Mouse (Mus musculus): Measurements from ENCODE around the gene Gje1. TPM values are rescaled to one million over a fixed set of nuclear protein-coding genes. Genes with fewer than 3 reads are reported as not detected.

The Gje1 gene
- not detected in 2 replicates for total RNA-seq (2014; fragmentation: Nextera tagmentation)
- total RNA-seq (2017) = 0.06 TPM in 1 of 2 replicates, not detected in the other
- polyA plus RNA-seq (2012) = not detected in 2 replicates

GRCm38 (mm10) chr10:14718114-14718513 lies at the start of gene Gje1:
Gene Gje1, minus strand, starts transcription at chr10:14718214.
- DNase-seq (ENCODE audit: low spot score) (no peak), ATAC-seq (ENCODE audit: extremely low read depth, insufficient number of reproducible peaks, low FRiP score, poor library complexity, severe bottlenecking) (no peak)
- Histone ChIP-seq H3K27me3 (ENCODE audit: insufficient read depth, low read length) (peaks cover 5% of the 10 kb centered on the region; the same call in 1 of the 2 replicates), H3K4me3 (ENCODE audit: low read depth, low read length) (no peak within 1 kb of the TSS), H3K36me3 (replicated peaks) (no peaks in the 10 kb centered on the region), H3K9me3 (replicated peaks) (no peaks in the 10 kb centered on the region), H3K4me1 (ENCODE audit: insufficient read depth, low read depth, low read length) (no peaks in the 10 kb centered on the region)
- TF ChIP-seq POLR2AphosphoS5 (IDR thresholded peaks at IDR 0.05; ENCODE audit: insufficient replicate concordance, low read depth, low read length) (no peak), CTCF (IDR thresholded peaks at IDR 0.05; ENCODE audit: low read depth, low read length) (no peak), GATA1 (IDR thresholded peaks at IDR 0.05; ENCODE audit: borderline replicate concordance, low read length) (no peak), TAL1 (conservative IDR thresholded peaks at IDR 0.05; ENCODE audit: low read depth, low read length) (no peak), GATA2 (IDR thresholded peaks at IDR 0.05; ENCODE audit: borderline replicate concordance, low read depth, low read length) (no peak)

GRCm38 (mm10) chr10:14760618-14761017 lies 42.6 kb upstream of the Gje1 start:
- Histone ChIP-seq H3K4me3 (ENCODE audit: low read depth, low read length) (no peak overlapping the region), H3K27me3 (ENCODE audit: insufficient read depth, low read length) (peaks cover 8% of the 10 kb centered on the region), H3K36me3 (replicated peaks) (no peaks in the 10 kb centered on the region), H3K9me3 (replicated peaks) (no peaks in the 10 kb centered on the region), H3K4me1 (ENCODE audit: insufficient read depth, low read depth, low read length) (no peaks in the 10 kb centered on the region)
- ATAC-seq (ENCODE audit: extremely low read depth, insufficient number of reproducible peaks, low FRiP score, poor library complexity, severe bottlenecking) (no peak), DNase-seq (ENCODE audit: low spot score) (no peak)
- TF ChIP-seq POLR2AphosphoS5 (IDR thresholded peaks at IDR 0.05; ENCODE audit: insufficient replicate concordance, low read depth, low read length) (no peak), GATA2 (IDR thresholded peaks at IDR 0.05; ENCODE audit: borderline replicate concordance, low read depth, low read length) (no peak), CTCF (IDR thresholded peaks at IDR 0.05; ENCODE audit: low read depth, low read length) (no peak), TAL1 (conservative IDR thresholded peaks at IDR 0.05; ENCODE audit: low read depth, low read length) (no peak), GATA1 (IDR thresholded peaks at IDR 0.05; ENCODE audit: borderline replicate concordance, low read length) (no peak)

- Histone ChIP-seq H3K9me3 (replicated peaks) (no peaks in the 10 kb centered on the region), H3K4me3 (ENCODE audit: low read depth, low read length) (no peak overlapping the region), H3K36me3 (replicated peaks) (no peaks in the 10 kb centered on the region), H3K4me1 (ENCODE audit: insufficient read depth, low read depth, low read length) (no peaks in the 10 kb centered on the region), H3K27me3 (ENCODE audit: insufficient read depth, low read length) (peaks cover 8% of the 10 kb centered on the region)
- DNase-seq (ENCODE audit: low spot score) (no peak), ATAC-seq (ENCODE audit: extremely low read depth, insufficient number of reproducible peaks, low FRiP score, poor library complexity, severe bottlenecking) (no peak)
- no peak for TF ChIP-seq GATA2 (IDR thresholded peaks at IDR 0.05; ENCODE audit: borderline replicate concordance, low read depth, low read length)
- no peak for TF ChIP-seq TAL1 (conservative IDR thresholded peaks at IDR 0.05; ENCODE audit: low read depth, low read length)
- TF ChIP-seq CTCF (IDR thresholded peaks at IDR 0.05; ENCODE audit: low read depth, low read length) = no peak
- TF ChIP-seq POLR2AphosphoS5 (IDR thresholded peaks at IDR 0.05; ENCODE audit: insufficient replicate concordance, low read depth, low read length) = no peak
- no peak for TF ChIP-seq GATA1 (IDR thresholded peaks at IDR 0.05; ENCODE audit: borderline replicate concordance, low read length)
These were observed 41.9 kb upstream of the Gje1 start for GRCm38 (mm10) chr10:14759665-14760558.

- DNase-seq (ENCODE audit: low spot score) = no peak
- Histone ChIP-seq H3K4me3 (ENCODE audit: low read depth, low read length) (no peak overlapping the region), H3K36me3 (replicated peaks) (no peaks in the 10 kb centered on the region), H3K9me3 (replicated peaks) (no peaks in the 10 kb centered on the region), H3K27me3 (ENCODE audit: insufficient read depth, low read length) (no peaks in the 10 kb centered on the region), H3K4me1 (ENCODE audit: insufficient read depth, low read depth, low read length) (no peaks in the 10 kb centered on the region)
- ATAC-seq (ENCODE audit: extremely low read depth, insufficient number of reproducible peaks, low FRiP score, poor library complexity, severe bottlenecking) = no peak
- TF ChIP-seq GATA1 (IDR thresholded peaks at IDR 0.05; ENCODE audit: borderline replicate concordance, low read length) = no peak
- TF ChIP-seq TAL1 (conservative IDR thresholded peaks at IDR 0.05; ENCODE audit: low read depth, low read length) = no peak
- TF ChIP-seq CTCF (IDR thresholded peaks at IDR 0.05; ENCODE audit: low read depth, low read length) = no peak
These were observed 16.3 kb upstream of the Gje1 start for GRCm38 (mm10) chr10:14734285-14734684.

GRCm38 (mm10) chr10:14725671-14726070 lies 7.7 kb upstream of the Gje1 start:
- Histone ChIP-seq H3K27me3 (ENCODE audit: insufficient read depth, low read length) (no peaks in the 10 kb centered on the region), H3K36me3 (replicated peaks) (no peaks in the 10 kb centered on the region), H3K9me3 (replicated peaks) (no peaks in the 10 kb centered on the region), H3K4me3 (ENCODE audit: low read depth, low read length) (no peak overlapping the region), H3K4me1 (ENCODE audit: insufficient read depth, low read depth, low read length) (no peaks in the 10 kb centered on the region)
- DNase-seq (ENCODE audit: low spot score) = no peak
- no peak for ATAC-seq (ENCODE audit: extremely low read depth, insufficient number of reproducible peaks, low FRiP score, poor library complexity, severe bottlenecking)
- TF ChIP-seq GATA2 (IDR thresholded peaks at IDR 0.05; ENCODE audit: borderline replicate concordance, low read depth, low read length) (no peak), TAL1 (conservative IDR thresholded peaks at IDR 0.05; ENCODE audit: low read depth, low read length) (no peak), POLR2AphosphoS5 (IDR thresholded peaks at IDR 0.05; ENCODE audit: insufficient replicate concordance, low read depth, low read length) (no peak), GATA1 (IDR thresholded peaks at IDR 0.05; ENCODE audit: borderline replicate concordance, low read length) (no peak), CTCF (IDR thresholded peaks at IDR 0.05; ENCODE audit: low read depth, low read length) (no peak)
